Mouse (Mus musculus) left cerebral cortex, postnatal 10 days (tissue): ENCODE results near the gene Cd7. TPM values are rescaled to one million over a fixed set of nuclear protein-coding genes. Genes with fewer than 3 reads are reported as not detected.
"Not testable (repeated sequence)": the region's sequence is repeated elsewhere in the genome, so short reads cannot be mapped to it uniquely, and the experiment has no call there.

Experiments used
- DNase-seq, 2 experiments: peaks; one replicate each; pipeline ENCODE4 v3.0.0; 2021 to 2022; ENCODE audit warnings: low spot score in 2 of 2, mixed read lengths in 1 of 2; ENCODE audit errors: extremely low spot score in 1 of 2
- intact Hi-C: fragments of 180-260 bp; cut with DNase I; formaldehyde crosslinking; loops from one replicate; pipeline ENCODE4 v1.15.1; 2025
- total RNA-seq, 2 experiments: library from RNA; stranded (reverse); gene quantifications; 2 replicates each; pipeline ENCODE4 v1.2.3; 2021

Cd7 gene
- total RNA-seq, 2 experiments from 2014 or later: not detected

GRCm38 (mm10) chr11:121052387-121052786 is 13.2 kb upstream of the Cd7 start:
- intact Hi-C loops: loop anchor here (5.0 kb wide), 1 partner anchor 35 kb away; no protein-coding TSS in a partner anchor
- no peak for DNase-seq

GRCm38 (mm10) chr11:121051793-121052192 is 12.6 kb upstream of the Cd7 start:
- DNase-seq: no peak
- intact Hi-C loops: loop anchor here (5.0 kb wide), 1 partner anchor 34 kb away; no protein-coding TSS in a partner anchor

- no peak for DNase-seq
- intact Hi-C loops: loop anchor here (5.0 to 10.0 kb wide), 2 partner anchors 33 to 115 kb away; partner anchors contain the start of gene Ccdc57
Observed at GRCm38 (mm10) chr11:121049840-121050239, 10.6 kb upstream of the Cd7 start.

GRCm38 (mm10) chr11:121047826-121048399 is 8.7 kb upstream of the Cd7 start:
- DNase-seq: no peak
- intact Hi-C loops: loop anchor here (10.0 kb wide), 1 partner anchor 113 kb away; the partner anchor contains the start of gene Ccdc57

- no peak for DNase-seq
- intact Hi-C loops: loop anchor here (10.0 kb wide), 1 partner anchor 110 kb away; the partner anchor contains the start of gene Ccdc57
Observed at GRCm38 (mm10) chr11:121045286-121045685, 6.1 kb upstream of the Cd7 start.

GRCm38 (mm10) chr11:121043025-121043424 is 3.8 kb upstream of the Cd7 start:
- intact Hi-C loops: loop anchor here (5.0 to 10.0 kb wide), 2 partner anchors 108 to 136 kb away; partner anchors contain the start of gene Ccdc57
- not testable (repeated sequence) for DNase-seq

GRCm38 (mm10) chr11:121042480-121042879 is 3.3 kb upstream of the Cd7 start:
- DNase-seq: no peak
- intact Hi-C loops: loop anchor here (5.0 to 10.0 kb wide), 2 partner anchors 108 to 135 kb away; partner anchors contain the start of gene Ccdc57

GRCm38 (mm10) chr11:121041636-121042035 is 2.4 kb upstream of the Cd7 start:
- no peak for DNase-seq
- intact Hi-C loops: loop anchor here (5.0 to 10.0 kb wide), 2 partner anchors 107 to 134 kb away; partner anchors contain the start of gene Ccdc57

- DNase-seq: peak; percentile 62 to 86
- intact Hi-C loops: loop anchor here (5.0 to 10.0 kb wide), 2 partner anchors 106 to 134 kb away; partner anchors contain the start of gene Ccdc57
Observed at GRCm38 (mm10) chr11:121041212-121041611, 2.0 kb upstream of the Cd7 start.

- intact Hi-C loops: no loop called here
- DNase-seq: no peak
Observed at GRCm38 (mm10) chr11:121038366-121039240, 615 bp downstream of the Cd7 start.

- no peak for DNase-seq
- intact Hi-C loops: no loop called here
Observed at GRCm38 (mm10) chr11:121033118-121033517, 6.1 kb downstream of the Cd7 start.

- intact Hi-C loops: no loop called here
Observed at GRCm38 (mm10) chr11:121027259-121027658, 12.0 kb downstream of the Cd7 start.

GRCm38 (mm10) chr11:121024163-121024562 is 15.1 kb downstream of the Cd7 start:
- intact Hi-C loops: no loop called here
- DNase-seq: no peak

More at GRCm38 (mm10) chr11:121027259-121027658, 12.0 kb downstream of the Cd7 start:
- DNase-seq: no peak

- intact Hi-C loops: loop anchor here (5.0 kb wide), 1 partner anchor 33 kb away; no protein-coding TSS in a partner anchor
- no peak for DNase-seq
Observed at GRCm38 (mm10) chr11:121019501-121019900, 19.7 kb downstream of the Cd7 start.

- intact Hi-C loops: loop anchor here (5.0 kb wide), 1 partner anchor 35 kb away; no protein-coding TSS in a partner anchor
Observed at GRCm38 (mm10) chr11:121017703-121018102, 21.5 kb downstream of the Cd7 start.

GRCm38 (mm10) chr11:121015472-121015871 is 23.7 kb downstream of the Cd7 start:
- intact Hi-C loops: loop anchor here (5.0 kb wide), 1 partner anchor 37 kb away; no protein-coding TSS in a partner anchor
- no peak for DNase-seq

More at GRCm38 (mm10) chr11:121017703-121018102, 21.5 kb downstream of the Cd7 start:
- peak; percentile 40 to 71 for DNase-seq

- peak in 1 of 2 experiments; percentile 42 for DNase-seq
- intact Hi-C loops: loop anchor here (5.0 kb wide), 1 partner anchor 37 kb away; no protein-coding TSS in a partner anchor
Observed at GRCm38 (mm10) chr11:121014896-121015300, 24.3 kb downstream of the Cd7 start.

- intact Hi-C loops: no loop called here
- DNase-seq: no peak
Observed at GRCm38 (mm10) chr11:121013656-121014055, 25.6 kb downstream of the Cd7 start.
